Mouse (Mus musculus) heart, adult 2 months (tissue): ENCODE data around the gene Atp13a2. TPM values are rescaled to one million over a fixed set of nuclear protein-coding genes. Genes with fewer than 3 reads are reported as not detected.

Experiments
- DNase-seq, 2 experiments: peaks; one replicate each; pipeline ENCODE4 v3.0.0; 2021
- H3K27ac ChIP-seq: fragments of 200-600 bp; 2 replicates; pipeline ENCODE4 v1.8.1; 2022
- H3K27me3 ChIP-seq: fragments of 200-500 bp; 2 replicates; pipeline ENCODE4 v1.6.1; 2012; ENCODE audit warnings: mild to moderate bottlenecking, low read length, inconsistent platforms, mixed read lengths; ENCODE audit not compliant: control insufficient read depth, insufficient read depth
- H3K36me3 ChIP-seq: fragments of 200-500 bp; 2 replicates; pipeline ENCODE4 v1.6.1; 2012; ENCODE audit warnings: low read length, inconsistent platforms; ENCODE audit not compliant: control insufficient read depth, insufficient read depth
- H3K4me1 ChIP-seq: fragments of 200-500 bp; 2 replicates; pipeline ENCODE4 v1.6.1; 2011; ENCODE audit warnings: low read length; ENCODE audit not compliant: control insufficient read depth, insufficient read depth
- H3K4me3 ChIP-seq: fragments of 200-600 bp; 2 replicates; pipeline ENCODE4 v1.8.1; 2022
- H3K79me2 ChIP-seq: fragments of 200-500 bp; replicated peaks from 2 replicates; pipeline ENCODE4 v1.6.1; 2012; ENCODE audit warnings: mild to moderate bottlenecking, inconsistent platforms, low read length, moderate library complexity, mixed read lengths; ENCODE audit not compliant: control insufficient read depth, insufficient read depth
- H3K9ac ChIP-seq: fragments of 200-500 bp; 2 replicates; pipeline ENCODE4 v1.6.1; 2012; ENCODE audit warnings: low read depth, mild to moderate bottlenecking, control low read depth, inconsistent platforms, low read length, mixed read lengths
- CTCF ChIP-seq: fragments of 200-600 bp; IDR thresholded peaks from 2 replicates; pipeline ENCODE4 v1.8.1; 2022; ENCODE audit warnings: antibody characterized with exemption, mild to moderate bottlenecking, moderate library complexity
- EP300 ChIP-seq: fragments of 200-500 bp; IDR thresholded peaks from 2 replicates; pipeline ENCODE4 v1.6.1; 2011; ENCODE audit warnings: low read depth, low read length, control low read depth; ENCODE audit not compliant: insufficient read depth
- POLR2A ChIP-seq: fragments of 200-500 bp; IDR thresholded peaks from 2 replicates; pipeline ENCODE4 v1.6.1; 2011; ENCODE audit warnings: mild to moderate bottlenecking, low read depth, low read length, control low read depth; ENCODE audit not compliant: insufficient read depth
- WGBS: fragments of 180-500 bp; shearing (Covaris S2); methylation state at CpG from one replicate; pipeline ENCODE4 v1.1.7; 2018; 5-methylcytosine and 5-hydroxymethylcytosine counted together
- intact Hi-C: fragments of 180-260 bp; cut with DNase I; formaldehyde crosslinking; loops from one replicate; pipeline ENCODE4 v1.15.1; 2025
- polyA plus RNA-seq: library from polyadenylated mRNA; depleted of rRNA; stranded (reverse); fragments of >200 nt; gene quantifications from 2 replicates; pipeline ENCODE4 v1.2.3, GENCODE M21; 2012
- total RNA-seq, 2 experiments: library from RNA; stranded (reverse); gene quantifications; 2 replicates each; pipeline ENCODE4 v1.2.3; 2021

The Atp13a2 gene
- total and polyA plus RNA-seq, 3 experiments: 15.1 to 34.8 (median 17.7) TPM

DNA sequence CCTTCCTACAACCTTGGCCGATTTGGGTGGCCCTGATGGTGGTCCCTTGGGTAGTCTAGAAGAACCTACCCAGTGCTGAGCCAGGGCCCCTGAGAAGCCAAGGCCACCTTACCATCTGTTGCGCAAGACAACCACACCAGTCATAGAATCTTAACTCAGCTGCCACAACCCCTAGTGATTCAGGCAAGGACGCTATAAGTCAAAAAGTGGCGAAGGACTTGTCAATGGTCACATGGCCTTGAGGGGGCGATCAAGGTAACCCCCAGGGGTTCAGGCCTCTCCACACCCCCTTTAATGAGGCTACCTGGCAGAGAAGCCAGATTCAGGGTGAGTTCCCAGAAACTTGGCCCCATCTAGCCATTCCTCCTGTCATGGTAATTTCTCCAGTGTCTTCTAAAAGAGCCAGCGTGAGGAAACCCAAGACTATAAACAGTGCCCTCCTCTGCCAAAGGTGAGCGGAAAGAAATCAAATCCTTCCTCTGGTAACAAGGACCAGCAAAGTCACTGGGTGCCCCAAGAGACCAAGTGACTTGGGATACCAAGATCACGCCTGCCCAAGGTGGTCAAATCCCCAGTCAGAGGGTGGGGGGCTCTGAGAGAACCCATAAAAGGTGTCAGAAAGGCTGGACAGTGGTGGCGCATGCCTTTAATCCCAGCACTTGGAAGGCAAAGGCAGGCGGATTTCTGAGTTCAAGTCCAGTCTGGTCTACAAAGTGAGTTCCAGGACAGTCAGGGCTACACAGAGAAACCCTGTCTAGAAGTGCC lies 26.8 kb upstream of the Atp13a2 start:
- Histone ChIP-seq H3K9ac (no peak overlapping the region), H3K4me3 (no peak overlapping the region; the same call in 1 of the 2 replicates)
- intact Hi-C loops: loop anchor here (2.0 to 5.0 kb wide), 5 partner anchors 27 to 238 kb away; partner anchors contain the start of genes Atp13a2, Necap2 and Szrd1

DNA sequence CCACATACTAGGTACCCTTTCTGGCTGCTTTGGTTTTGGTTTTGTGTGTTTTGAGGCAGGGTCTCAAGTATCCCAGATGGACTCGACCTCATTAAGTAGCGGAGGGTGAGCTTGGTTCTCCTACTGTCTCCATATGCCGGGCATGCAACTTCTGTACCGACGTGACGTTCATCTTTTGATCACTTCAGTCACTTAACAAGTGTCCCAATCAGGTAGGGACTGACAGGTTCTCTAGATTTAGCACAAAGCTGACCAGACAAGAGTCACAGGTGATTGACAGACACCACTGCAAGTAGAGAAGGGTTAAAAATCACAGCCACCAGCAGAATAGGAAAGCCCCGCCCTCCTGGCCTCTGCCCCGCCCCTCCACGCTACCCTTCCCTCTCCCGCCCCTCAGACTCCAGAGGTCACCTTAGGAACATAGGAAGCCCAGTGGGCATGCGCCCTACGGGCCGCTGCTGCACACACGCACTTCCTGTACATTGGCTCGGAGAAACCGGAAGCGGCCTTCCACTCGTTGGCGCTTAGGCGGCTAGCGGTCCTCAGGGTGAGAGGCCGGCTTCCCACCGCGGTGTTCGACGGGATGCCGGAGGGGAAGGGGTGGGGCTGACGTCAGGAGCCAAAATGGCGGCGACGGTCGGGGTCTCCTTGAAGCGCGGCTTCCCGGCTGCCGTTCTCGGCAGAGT lies 25.7 kb upstream of the Atp13a2 start, which contains the start of gene Sdhb:
Gene Sdhb, plus strand, starts transcription at position 423 of the 686 bp plus-strand sequence.
- peak within 1 kb of the TSS; percentile 86 for H3K9ac ChIP-seq
- no peaks in the 10 kb centered on the region for H3K27me3 ChIP-seq
- peak; percentile 94 to 99 for DNase-seq
- H3K4me3 ChIP-seq: peak within 1 kb of the TSS; percentile 99
- WGBS: 2% methylated on average over 37 of the region's 37 CpGs
- peak within 1 kb of the TSS; percentile 99 for H3K27ac ChIP-seq
- intact Hi-C loops: loop anchor here (2.0 to 5.0 kb wide), 3 partner anchors 26 to 176 kb away; partner anchors contain the start of genes Atp13a2, Necap2 and Szrd1
- H3K4me1 ChIP-seq: peaks cover 4% of the 10 kb centered on the region
- peak; percentile 81; the same call in 1 of the 2 replicates for TF ChIP-seq EP300
- TF ChIP-seq POLR2A: peak; percentile 67
- no peak for TF ChIP-seq CTCF
- no peaks in the 10 kb centered on the region for H3K79me2 ChIP-seq
- H3K36me3 ChIP-seq: no peaks in the 10 kb centered on the region

More for the DNA sequence above, 26.8 kb upstream of the Atp13a2 start:
- Histone ChIP-seq H3K36me3 (no peaks in the 10 kb centered on the region), H3K27ac (no peak overlapping the region), H3K27me3 (no peaks in the 10 kb centered on the region), H3K4me1 (peaks cover 4% of the 10 kb centered on the region), H3K79me2 (no peaks in the 10 kb centered on the region)
- WGBS: 89% methylated on average over 10 of the region's 10 CpGs
- TF ChIP-seq CTCF: no peak
- TF ChIP-seq EP300: no peak
- no peak for TF ChIP-seq POLR2A
- DNase-seq: no peak

DNA sequence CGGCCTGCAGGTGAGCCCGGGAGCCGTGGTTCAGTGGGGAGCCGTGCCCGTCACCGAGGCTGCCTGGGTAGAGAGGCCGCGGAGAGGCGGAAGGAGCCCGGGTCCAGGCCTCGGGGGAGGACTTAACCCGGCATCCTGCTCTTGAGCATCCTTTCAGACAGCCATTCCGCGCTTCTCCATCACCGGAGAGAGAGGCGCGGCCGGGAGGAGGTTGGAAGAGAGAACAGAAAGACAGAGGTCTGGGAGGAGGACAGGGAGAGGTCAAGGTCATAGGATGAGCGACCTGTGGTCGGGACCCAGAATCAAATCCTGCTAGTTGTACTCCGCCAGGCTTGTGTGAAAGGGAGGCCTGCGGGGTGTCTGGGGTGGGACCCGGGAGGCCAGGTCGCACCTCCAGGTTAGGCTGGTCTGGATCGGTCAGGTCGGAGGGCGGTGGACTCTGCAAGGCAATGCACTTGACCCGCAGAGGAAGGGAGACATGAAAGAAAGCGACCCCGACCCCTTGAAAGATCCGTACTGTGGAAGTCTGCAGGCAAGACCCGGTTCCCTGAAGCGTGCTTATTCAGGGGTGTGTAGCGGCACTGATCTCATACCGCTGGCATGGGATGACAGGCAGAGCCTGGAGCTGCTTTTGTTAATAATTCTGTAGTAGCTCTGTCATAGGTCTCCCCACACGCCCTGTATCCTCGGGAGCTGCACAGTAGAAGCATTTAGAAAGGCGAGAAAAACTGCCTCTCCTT lies 25.0 kb upstream of the Atp13a2 start:
- H3K4me1 ChIP-seq: peaks cover 4% of the 10 kb centered on the region
- H3K36me3 ChIP-seq: no peaks in the 10 kb centered on the region
- WGBS: 1% methylated on average over 38 of the region's 38 CpGs
- H3K27me3 ChIP-seq: no peaks in the 10 kb centered on the region
- peak overlapping the region; percentile 99 for H3K4me3 ChIP-seq
- no peaks in the 10 kb centered on the region for H3K79me2 ChIP-seq
- DNase-seq: no peak
- TF ChIP-seq POLR2A (no peak), CTCF (no peak), EP300 (no peak)
- H3K9ac ChIP-seq: peak overlapping the region; percentile 86
- peak overlapping the region; percentile 99 for H3K27ac ChIP-seq
- intact Hi-C loops: loop anchor here (2.0 to 5.0 kb wide), 3 partner anchors 25 to 176 kb away; partner anchors contain the start of genes Atp13a2, Necap2 and Szrd1

DNA sequence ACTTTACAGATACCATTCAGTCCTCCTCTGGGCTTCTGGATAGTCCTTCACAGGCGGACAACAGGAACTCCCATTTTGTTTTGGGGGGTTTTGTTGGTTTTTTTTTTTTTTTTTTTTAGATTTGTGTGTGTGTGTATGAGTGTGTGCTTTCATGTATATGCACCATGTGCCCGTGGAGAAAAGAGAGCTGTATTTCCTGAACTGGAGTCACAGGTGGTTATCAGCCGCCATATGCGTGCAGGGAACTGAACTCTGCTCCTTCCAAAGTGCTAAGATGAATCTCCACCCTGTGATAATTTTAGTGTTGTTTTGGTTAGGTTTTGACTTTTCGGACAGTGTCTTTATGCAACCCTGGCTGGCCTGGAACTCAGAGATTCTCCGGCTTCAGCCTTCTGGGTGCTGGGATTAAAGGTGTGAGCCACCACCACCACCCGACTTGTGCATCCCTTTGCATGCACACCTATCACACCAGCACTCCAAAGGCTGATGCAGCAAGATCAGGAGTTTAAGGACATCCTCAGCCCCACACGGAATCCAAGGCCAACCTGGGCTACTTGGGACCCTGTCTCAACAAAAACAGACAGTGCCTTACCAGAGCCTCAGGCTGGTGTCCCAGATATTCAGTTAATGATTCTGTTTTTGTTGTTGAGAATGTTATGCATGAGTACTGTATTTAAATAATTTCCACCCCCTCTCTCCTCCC lies 24.3 kb upstream of the Atp13a2 start:
- DNase-seq: no peak
- H3K36me3 ChIP-seq: no peaks in the 10 kb centered on the region; the same call in 1 of the 2 replicates
- 35% methylated on average over 8 of the region's 8 CpGs for WGBS
- peak overlapping the region; percentile 99 for H3K4me3 ChIP-seq
- H3K79me2 ChIP-seq: no peaks in the 10 kb centered on the region
- no peak for TF ChIP-seq EP300
- no peak for TF ChIP-seq CTCF
- TF ChIP-seq POLR2A: no peak
- H3K27ac ChIP-seq: peak overlapping the region; percentile 99
- no peaks in the 10 kb centered on the region for H3K27me3 ChIP-seq
- peaks cover 4% of the 10 kb centered on the region for H3K4me1 ChIP-seq
- H3K9ac ChIP-seq: peak overlapping the region; percentile 86
- intact Hi-C loops: loop anchor here (5.0 kb wide), 2 partner anchors 115 to 175 kb away; partner anchors contain the start of genes Necap2 and Szrd1

DNA sequence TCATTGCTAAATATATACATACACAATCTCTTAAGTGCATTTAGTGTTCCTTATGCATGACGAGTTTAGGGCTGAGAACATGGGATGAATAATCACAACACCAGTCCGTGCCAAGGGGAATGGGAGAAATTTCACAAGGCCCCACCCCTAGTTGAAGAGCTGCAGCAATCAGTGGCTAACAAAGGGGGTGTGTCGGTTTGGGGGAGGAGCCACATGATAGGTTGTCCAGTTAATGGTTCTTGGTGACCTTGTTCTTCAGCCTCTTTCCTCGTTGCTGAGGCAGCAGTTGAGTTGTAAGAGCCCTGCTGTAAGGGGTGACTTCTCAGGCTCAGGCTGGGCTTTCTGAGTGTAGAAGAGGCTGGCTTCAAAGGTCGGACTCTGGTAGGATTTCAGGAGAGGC lies 23.7 kb upstream of the Atp13a2 start:
- H3K36me3 ChIP-seq: no peaks in the 10 kb centered on the region; the same call in 1 of the 2 replicates
- TF ChIP-seq CTCF: no peak
- 0 out of 2 replicates have a peak, but pooled peaks have one; percentile 30 for TF ChIP-seq POLR2A
- intact Hi-C loops: loop anchor here (5.0 kb wide), 2 partner anchors 114 to 174 kb away; partner anchors contain the start of genes Necap2 and Szrd1
- no peaks in the 10 kb centered on the region for H3K79me2 ChIP-seq
- peak; percentile 55 to 76 for DNase-seq
- peak overlapping the region; percentile 99 for H3K27ac ChIP-seq
- 21% methylated on average over 5 of the region's 5 CpGs for WGBS
- H3K9ac ChIP-seq: no peak overlapping the region; the same call in 1 of the 2 replicates
- H3K27me3 ChIP-seq: no peaks in the 10 kb centered on the region
- peaks cover 4% of the 10 kb centered on the region for H3K4me1 ChIP-seq
- H3K4me3 ChIP-seq: peak overlapping the region; percentile 40
